ENCODE assay signal across 20 mouse cellular contexts in genomic region chr1:71418467-71418866, GRCm38 (mm10). TPM values are rescaled to one million over a fixed set of nuclear protein-coding genes. Genes with fewer than 3 reads are reported as not detected.
DNase-seq lines count a peak whose midpoint lies in the region; ATAC-seq lines count a peak whose summit lies in the region.
"Had no signal": no experiment of that assay in that cellular context is flagged by ENCODE, and none has a peak within 500 bp of the region (broad histone marks: within the 10 kb centered on the region; RNA-seq: fewer than 3 reads in every experiment).

No protein-coding gene starts in this region.

- H3K9me3 ChIP-seq in midbrain, embryonic 16.5 days (replicated peaks; ENCODE audit: control insufficient read depth, low read length, poor library complexity, severe bottlenecking), result no peaks in the 10 kb centered on the region
- H3K9me3 ChIP-seq: G1E; heart, embryonic 12.5 days; limb, embryonic 15.5 days had no signal

- DNase-seq in heart, adult 11 months, result peak; percentile 12
- DNase-seq in heart, adult 8-10 months (ENCODE audit: low spot score), result no peak
- peak; percentile 47 for DNase-seq in layer of hippocampus, adult 11-12 months (ENCODE audit: low spot score)
- DNase-seq in layer of hippocampus, postnatal 14 days (ENCODE audit: low spot score in 2 of 2), result peak; percentile 32 to 64
- peak; percentile 33 for DNase-seq in telencephalon, adult 2 months (ENCODE audit: low read depth, low spot score)
- DNase-seq in kidney, postnatal 36 days, result no peak
- DNase-seq: adrenal gland, adult 8-10 months; cerebellum, postnatal 25 days; heart, postnatal 4 days; lung, adult 18-20 months; lung, postnatal 4 days; thymus, adult 18-20 months had no signal

- H3K9ac ChIP-seq in midbrain, embryonic 16.5 days (ENCODE audit: low read depth, low read length), result no peak overlapping the region
- H3K9ac ChIP-seq: heart, embryonic 12.5 days; limb, embryonic 15.5 days had no signal

- no peak overlapping the region for H3K4me3 ChIP-seq in midbrain, embryonic 16.5 days (ENCODE audit: low read depth, low read length)
- H3K4me3 ChIP-seq: heart, embryonic 12.5 days; limb, embryonic 15.5 days had no signal

- no peaks in the 10 kb centered on the region for H3K27me3 ChIP-seq in midbrain, embryonic 16.5 days (ENCODE audit: control insufficient read depth, insufficient read depth, low read depth, low read length)
- H3K27me3 ChIP-seq: heart, embryonic 12.5 days; limb, embryonic 15.5 days had no signal

- no peak overlapping the region for H3K27ac ChIP-seq in midbrain, embryonic 16.5 days (ENCODE audit: low read length)
- H3K27ac ChIP-seq: limb, embryonic 15.5 days had no signal

- H3K4me2 ChIP-seq in midbrain, embryonic 16.5 days (ENCODE audit: low read length), result no peak overlapping the region
- H3K4me2 ChIP-seq: heart, embryonic 12.5 days; limb, embryonic 15.5 days; midbrain, embryonic 11.5 days had no signal

- H3K36me3 ChIP-seq in midbrain, embryonic 16.5 days (ENCODE audit: control insufficient read depth, insufficient read depth, low read length), result no peaks in the 10 kb centered on the region
- H3K36me3 ChIP-seq: G1E; heart, embryonic 12.5 days; limb, embryonic 15.5 days had no signal

- no peak for ATAC-seq in midbrain, embryonic 16.5 days
- ATAC-seq: inflammation-experienced regulatory T-cells, adult 6 months had no signal

- H3K4me1 ChIP-seq in midbrain, embryonic 16.5 days (ENCODE audit: control insufficient read depth, insufficient read depth, low read length), result no peaks in the 10 kb centered on the region
- H3K4me1 ChIP-seq: heart, embryonic 12.5 days; limb, embryonic 15.5 days had no signal

- 90% methylated on average over 5 of the region's 5 CpGs for WGBS in midbrain, embryonic 16.5 days

RNA-seq across cellular contexts. Expression of gene Abca12, which starts 3.8 kb away (rescaled TPM):
- 1 to 10 TPM; 4.1 to 7.2 (median 4.9) TPM for total RNA-seq in heart, adult 8-10 months (2022)
- under 1 TPM; 0.14 to 0.21 TPM for total RNA-seq in layer of hippocampus, postnatal 14 days (2021)
- 0.09 TPM in 2 replicates for polyA plus RNA-seq in midbrain, embryonic 16.5 days (2015; fragmentation: Nextera tagmentation; extraction: Ambion mirVana)
- total RNA-seq: adrenal gland, adult 8-10 months; gastrocnemius, adult 8-10 months had no signal
- polyA plus RNA-seq: G1E; inflammation-experienced regulatory T-cells, adult 6 months; kidney, embryonic 14.5 days; midbrain, embryonic 11.5 days had no signal

Comparison
In these comparisons a context has a peak if more than half of its experiments do, and no peak if none do; other contexts are left out.
1. DNase-seq: peak in heart, adult 11 months (single experiment), layer of hippocampus, adult 11-12 months (single experiment), layer of hippocampus, postnatal 14 days (2 of 2) and telencephalon, adult 2 months (single experiment); none in heart, adult 8-10 months (single experiment) and kidney, postnatal 36 days (0 of 2).
2. RNA of gene Abca12, which starts 3.8 kb away (total RNA-seq): 4.1 to 7.2 TPM in heart, adult 8-10 months; 0.14 to 0.21 TPM in layer of hippocampus, postnatal 14 days; every median in the first group is over 4 times any median in the second.